Mouse (Mus musculus) heart, postnatal 14 days (tissue): ENCODE measurements at regions not wholly inside any gene's neighbourhood (a gene's known extent, or its start where the extent isn't known, plus 50 kb on each side); places are given as distances from the start of the nearest gene placed in this dataset.

Experiments
- DNase-seq, 2 experiments: peaks; one replicate each; pipeline ENCODE4 v3.0.0; 2021 to 2022
- intact Hi-C: fragments of 180-260 bp; cut with DNase I; formaldehyde crosslinking; loops from one replicate; pipeline ENCODE4 v1.15.1; 2025

- intact Hi-C loops = no loop called here
- no peak for DNase-seq
Observed at GRCm38 (mm10) chr10:21773548-21773947, 108.4 kb upstream of the Sgk1 start.

- DNase-seq = no peak
- intact Hi-C loops = no loop called here
Observed at GRCm38 (mm10) chr10:21775441-21775840, 106.5 kb upstream of the Sgk1 start.

GRCm38 (mm10) chr10:21775911-21776761 lies 105.8 kb upstream of the Sgk1 start:
- no peak for DNase-seq
- intact Hi-C loops = no loop called here

- intact Hi-C loops = no loop called here
- DNase-seq = no peak
Observed at GRCm38 (mm10) chr10:21776762-21777080, 105.3 kb upstream of the Sgk1 start.

GRCm38 (mm10) chr10:21777103-21777502 lies 104.9 kb upstream of the Sgk1 start:
- intact Hi-C loops = no loop called here
- no peak for DNase-seq

GRCm38 (mm10) chr10:21783478-21783877 lies 98.5 kb upstream of the Sgk1 start:
- peak; percentile 29 to 38 for DNase-seq
- intact Hi-C loops = loop anchor here (2.0 to 10.0 kb wide), 4 partner anchors 81 to 319 kb away; no protein-coding TSS in a partner anchor

GRCm38 (mm10) chr10:21785110-21785509 lies 96.9 kb upstream of the Sgk1 start:
- no peak for DNase-seq
- intact Hi-C loops = loop anchor here (5.0 to 10.0 kb wide), 2 partner anchors 72 to 320 kb away; no protein-coding TSS in a partner anchor

GRCm38 (mm10) chr10:21785785-21786184 lies 96.2 kb upstream of the Sgk1 start:
- no peak for DNase-seq
- intact Hi-C loops = loop anchor here (5.0 to 10.0 kb wide), 2 partner anchors 72 to 321 kb away; no protein-coding TSS in a partner anchor

GRCm38 (mm10) chr10:21789847-21790530 lies 92.0 kb upstream of the Sgk1 start:
- intact Hi-C loops = loop anchor here (5.0 to 10.0 kb wide), 2 partner anchors 67 to 325 kb away; no protein-coding TSS in a partner anchor

GRCm38 (mm10) chr10:21790991-21791390 lies 91.0 kb upstream of the Sgk1 start:
- intact Hi-C loops = no loop called here
- DNase-seq = no peak

More at GRCm38 (mm10) chr10:21789847-21790530, 92.0 kb upstream of the Sgk1 start:
- no peak for DNase-seq

GRCm38 (mm10) chr10:21792431-21792830 lies 89.6 kb upstream of the Sgk1 start:
- intact Hi-C loops = no loop called here
- no peak for DNase-seq

- intact Hi-C loops = no loop called here
- DNase-seq = no peak
Observed at GRCm38 (mm10) chr10:21793641-21794040, 88.3 kb upstream of the Sgk1 start.

- intact Hi-C loops = no loop called here
- no peak for DNase-seq
Observed at GRCm38 (mm10) chr10:21796386-21796785, 85.6 kb upstream of the Sgk1 start.

GRCm38 (mm10) chr10:21798103-21798502 lies 83.9 kb upstream of the Sgk1 start:
- no peak for DNase-seq
- intact Hi-C loops = no loop called here

GRCm38 (mm10) chr10:21801556-21801955 lies 80.4 kb upstream of the Sgk1 start:
- intact Hi-C loops = no loop called here
- DNase-seq = no peak

GRCm38 (mm10) chr10:21803184-21803583 lies 78.8 kb upstream of the Sgk1 start:
- no peak for DNase-seq
- intact Hi-C loops = no loop called here

- no peak for DNase-seq
- intact Hi-C loops = no loop called here
Observed at GRCm38 (mm10) chr10:21804761-21805160, 77.2 kb upstream of the Sgk1 start.

- intact Hi-C loops = no loop called here
- DNase-seq = no peak
Observed at GRCm38 (mm10) chr10:21805606-21806005, 76.4 kb upstream of the Sgk1 start.

GRCm38 (mm10) chr10:21806716-21807115 lies 75.3 kb upstream of the Sgk1 start:
- intact Hi-C loops = no loop called here
- no peak for DNase-seq

- no peak for DNase-seq
Observed at GRCm38 (mm10) chr10:21819686-21820085, 62.3 kb upstream of the Sgk1 start.

GRCm38 (mm10) chr10:21821421-21821820 lies 60.6 kb upstream of the Sgk1 start:
- intact Hi-C loops = no loop called here
- DNase-seq = no peak

More at GRCm38 (mm10) chr10:21819686-21820085, 62.3 kb upstream of the Sgk1 start:
- intact Hi-C loops = no loop called here
